Mouse (Mus musculus): ENCODE data around the gene Ewsr1. TPM values are rescaled to one million over a fixed set of nuclear protein-coding genes. Genes with fewer than 3 reads are reported as not detected.
A peak's percentile ranks its signal among the peaks of the same experiment; 100 is the strongest.

Ewsr1 gene
- total RNA-seq (2021), result 100 to 1,000 TPM; 303 to 308 TPM

DNA sequence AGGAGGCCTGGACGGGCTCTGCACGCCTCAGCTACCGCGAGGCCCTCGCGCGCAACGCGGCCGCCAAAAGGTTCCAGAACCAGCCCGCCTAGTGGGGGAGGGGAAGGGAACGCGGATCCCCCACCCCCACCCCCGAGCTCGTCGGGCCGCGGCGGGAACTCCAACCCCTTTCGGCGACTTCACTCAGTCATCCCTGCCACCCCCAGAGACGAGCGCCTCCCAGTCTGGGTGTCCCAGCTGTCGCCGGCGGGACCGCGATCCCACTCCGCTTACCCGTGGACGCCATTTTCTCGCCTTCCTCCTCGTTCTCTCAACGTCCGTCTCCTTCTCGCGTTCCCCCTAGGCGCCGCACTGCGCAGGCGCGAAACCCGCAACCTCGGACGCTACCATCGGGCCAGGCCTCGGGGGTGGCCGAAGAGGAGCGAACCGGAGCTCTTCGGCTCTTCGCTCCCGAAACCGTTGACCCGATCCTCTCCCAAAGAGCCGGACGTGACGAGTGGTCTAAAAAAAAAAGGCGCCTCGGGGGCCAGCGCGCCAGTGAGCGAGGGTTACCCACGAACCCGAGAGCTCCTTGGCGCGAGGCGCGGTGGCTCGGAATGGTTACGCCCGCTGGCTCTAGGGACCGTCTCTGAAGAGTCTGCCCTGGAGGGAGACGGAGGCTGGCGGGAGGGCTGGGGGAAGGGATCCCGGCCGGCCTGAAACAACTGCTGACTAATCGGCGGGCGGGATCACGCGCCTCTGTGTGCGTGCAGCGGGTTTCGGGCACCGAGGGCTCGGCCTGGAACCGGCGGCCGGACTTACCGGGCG lies at the start of gene Ewsr1, which contains the start of gene Rhbdd3:
Gene Ewsr1, minus strand, starts transcription at position 531 of the 807 bp plus-strand sequence.
Gene Rhbdd3, plus strand, starts transcription at position 191 of the 807 bp plus-strand sequence.
- intact Hi-C loops (cut with DNase I), result no loop called here
- peak; percentile 95 to 97 for DNase-seq (ENCODE audit: extremely low spot score in 1 of 2, low spot score in 2 of 2)

DNA sequence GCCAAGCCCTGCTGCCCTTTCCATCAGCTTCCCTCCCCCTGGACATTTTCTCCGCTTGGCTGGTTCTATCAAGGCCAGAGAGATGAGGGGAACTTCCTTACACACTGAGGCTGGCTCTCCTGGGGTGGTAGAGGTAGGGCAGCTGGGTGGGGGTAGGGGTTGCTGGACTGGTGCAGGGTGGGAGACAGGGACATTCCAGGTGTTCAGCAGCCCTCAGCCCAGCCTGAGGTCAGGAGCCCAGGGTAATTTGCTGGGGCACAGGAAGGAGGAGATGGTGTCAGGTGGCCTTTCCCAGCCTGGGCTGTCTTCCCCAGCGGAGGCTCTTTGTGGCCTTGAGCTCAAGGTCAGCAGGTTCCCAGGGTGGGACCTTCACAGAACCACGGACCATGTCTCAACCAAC lies 46.5 kb upstream of the Ewsr1 start:
- intact Hi-C loops (cut with DNase I), result no loop called here
- no peak for DNase-seq (ENCODE audit: extremely low spot score in 1 of 2, low spot score in 2 of 2)

GRCm38 (mm10) chr11:5141965-5142364 lies 42.9 kb upstream of the Ewsr1 start:
- intact Hi-C loops (cut with DNase I), result no loop called here
- no peak for DNase-seq (ENCODE audit: extremely low spot score in 1 of 2, low spot score in 2 of 2)

GRCm38 (mm10) chr11:5141252-5141651 lies 42.2 kb upstream of the Ewsr1 start:
- DNase-seq (ENCODE audit: extremely low spot score in 1 of 2, low spot score in 2 of 2), result no peak
- intact Hi-C loops (cut with DNase I), result no loop called here

GRCm38 (mm10) chr11:5140619-5141018 lies 41.6 kb upstream of the Ewsr1 start:
- intact Hi-C loops (cut with DNase I), result no loop called here
- DNase-seq (ENCODE audit: extremely low spot score in 1 of 2, low spot score in 2 of 2), result peak in 1 of 2 experiments; percentile 80

DNA sequence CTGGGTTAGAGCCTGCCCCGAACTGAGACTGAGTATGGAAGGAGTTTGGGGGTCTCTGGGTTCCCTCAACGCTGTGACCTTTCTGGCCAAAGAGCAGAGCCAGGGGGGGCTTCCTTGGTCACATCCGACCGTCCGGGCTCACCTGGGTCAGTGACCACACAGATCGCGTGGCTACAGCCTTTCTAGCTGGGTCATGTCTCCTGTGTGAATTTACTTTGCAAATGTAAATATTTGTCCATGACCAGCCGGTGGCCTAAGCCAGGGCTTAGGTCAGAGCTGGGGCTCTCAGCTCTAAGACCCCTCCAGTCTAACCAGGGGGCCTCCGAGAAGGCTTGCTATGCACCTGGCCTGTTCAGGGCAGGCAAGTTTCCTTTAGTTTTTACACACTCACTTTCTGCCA lies 40.3 kb upstream of the Ewsr1 start:
- intact Hi-C loops (cut with DNase I), result no loop called here

DNA sequence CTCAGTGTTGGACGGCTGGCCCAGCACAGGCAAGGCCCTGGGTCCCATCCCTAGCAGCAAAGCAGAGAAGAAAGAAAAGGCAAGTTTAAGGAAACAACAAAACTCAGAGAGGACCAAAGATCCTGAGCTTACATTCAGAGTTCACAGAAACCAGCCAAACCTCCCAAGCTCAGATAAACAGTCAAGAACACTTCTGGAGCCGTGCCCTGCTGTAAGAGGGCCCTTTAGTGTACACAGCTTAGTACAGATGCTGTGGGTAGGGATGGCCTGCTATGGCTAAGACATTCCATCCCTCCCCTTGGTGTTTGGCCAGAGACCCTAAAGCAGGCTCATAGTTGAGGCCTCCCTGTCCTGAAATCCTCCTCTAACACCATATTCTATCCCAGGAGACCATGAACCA lies 39.6 kb upstream of the Ewsr1 start:
- no peak for DNase-seq (ENCODE audit: extremely low spot score in 1 of 2, low spot score in 2 of 2)
- intact Hi-C loops (cut with DNase I), result no loop called here

More for the DNA sequence above, 40.3 kb upstream of the Ewsr1 start:
- no peak for DNase-seq (ENCODE audit: extremely low spot score in 1 of 2, low spot score in 2 of 2)

DNA sequence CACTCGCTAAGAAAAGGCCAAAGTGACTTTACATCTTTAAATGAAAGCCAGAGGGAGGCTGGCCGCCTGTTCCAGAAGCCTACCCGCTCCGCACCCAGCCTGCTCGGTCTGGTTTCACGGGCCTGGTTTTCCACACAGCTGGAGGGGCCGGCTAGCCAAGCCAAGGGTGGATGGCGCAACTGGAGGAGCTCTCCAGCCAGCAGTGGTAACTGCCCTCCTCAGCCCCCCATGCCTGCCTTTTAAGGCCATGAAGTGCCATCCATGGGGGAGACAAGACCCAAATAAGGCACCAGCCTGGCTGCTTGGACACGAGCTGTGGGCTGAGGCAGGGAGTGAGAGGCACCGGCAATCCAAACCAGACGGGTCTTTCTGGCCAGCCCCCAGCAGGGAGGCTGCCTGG lies 36.8 kb upstream of the Ewsr1 start:
- DNase-seq (ENCODE audit: extremely low spot score in 1 of 2, low spot score in 2 of 2), result no peak
- intact Hi-C loops (cut with DNase I), result no loop called here

DNA sequence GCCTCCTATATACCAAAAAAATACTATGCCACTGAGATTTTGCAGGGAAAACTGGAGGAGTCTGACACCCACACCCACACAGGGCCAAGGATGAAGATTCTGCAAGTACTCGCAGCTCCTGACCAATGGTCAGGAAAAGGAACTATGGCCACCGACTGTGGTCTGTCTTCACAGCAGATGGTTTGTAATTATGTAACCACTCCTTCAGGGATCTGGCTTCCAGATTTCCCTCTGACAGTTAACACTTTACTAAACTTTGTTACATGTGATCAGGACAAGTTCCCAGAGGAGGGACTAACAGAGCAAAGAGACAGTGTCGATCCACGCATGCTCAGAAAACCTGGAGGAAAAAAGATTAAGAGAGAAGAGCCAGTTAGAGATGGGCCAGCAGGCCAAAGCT lies 33.7 kb upstream of the Ewsr1 start:
- intact Hi-C loops (cut with DNase I), result no loop called here

DNA sequence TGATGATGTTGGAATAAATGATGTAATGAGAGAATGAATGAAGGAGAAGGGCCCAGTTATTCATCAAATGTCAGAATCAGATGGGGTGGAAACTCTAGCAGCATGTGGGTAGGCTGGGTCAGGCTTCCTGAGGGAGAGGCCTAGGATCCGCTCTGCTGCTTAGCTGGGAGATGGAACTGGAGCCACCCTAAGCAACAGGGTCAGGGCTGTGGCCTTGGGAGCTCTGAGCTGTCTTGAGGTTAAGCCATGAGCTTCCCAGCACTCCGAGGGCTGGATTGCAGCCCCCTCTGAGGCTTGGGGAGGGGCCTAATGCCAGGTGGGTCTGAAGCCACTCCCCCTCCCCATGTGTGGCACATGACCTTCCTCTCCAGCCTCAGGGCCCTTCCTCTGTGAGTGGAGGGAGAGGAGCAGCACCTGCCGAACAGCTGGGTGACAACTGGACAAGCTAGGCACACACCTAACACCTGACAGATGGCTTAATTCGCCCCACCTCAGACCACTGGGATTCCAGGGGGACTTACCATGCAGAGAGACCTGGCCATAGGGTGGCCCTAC lies 31.1 kb upstream of the Ewsr1 start:
- DNase-seq (ENCODE audit: extremely low spot score in 1 of 2, low spot score in 2 of 2), result no peak
- intact Hi-C loops (cut with DNase I), result no loop called here

More for the DNA sequence above, 33.7 kb upstream of the Ewsr1 start:
- DNase-seq (ENCODE audit: extremely low spot score in 1 of 2, low spot score in 2 of 2), result no peak

DNA sequence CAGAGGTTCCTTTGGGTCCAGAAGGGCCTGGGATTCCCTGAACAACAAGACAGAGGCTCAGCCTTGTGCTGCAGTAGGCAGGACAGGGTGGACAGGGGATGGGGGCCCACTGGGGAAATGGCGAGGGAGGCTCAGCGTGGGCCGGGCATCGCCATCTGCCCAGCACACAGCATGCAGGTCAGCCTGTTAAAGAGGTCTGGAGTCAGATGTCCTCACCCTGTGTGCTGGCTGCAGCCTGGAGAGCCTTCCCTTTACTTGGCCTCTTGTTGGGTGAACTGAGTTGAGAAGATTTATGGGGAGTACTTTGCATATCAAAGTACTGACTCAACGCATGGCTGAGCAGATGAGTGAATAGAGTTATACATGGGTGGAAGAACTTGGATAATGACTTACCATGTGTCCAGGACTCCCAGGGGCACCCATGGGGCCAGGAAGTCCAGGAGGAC lies 30.0 kb upstream of the Ewsr1 start:
- intact Hi-C loops (cut with DNase I), result no loop called here
- DNase-seq (ENCODE audit: extremely low spot score in 1 of 2, low spot score in 2 of 2), result no peak

GRCm38 (mm10) chr11:5125713-5126112 lies 26.6 kb upstream of the Ewsr1 start:
- intact Hi-C loops (cut with DNase I), result no loop called here
- no peak for DNase-seq (ENCODE audit: extremely low spot score in 1 of 2, low spot score in 2 of 2)

DNA sequence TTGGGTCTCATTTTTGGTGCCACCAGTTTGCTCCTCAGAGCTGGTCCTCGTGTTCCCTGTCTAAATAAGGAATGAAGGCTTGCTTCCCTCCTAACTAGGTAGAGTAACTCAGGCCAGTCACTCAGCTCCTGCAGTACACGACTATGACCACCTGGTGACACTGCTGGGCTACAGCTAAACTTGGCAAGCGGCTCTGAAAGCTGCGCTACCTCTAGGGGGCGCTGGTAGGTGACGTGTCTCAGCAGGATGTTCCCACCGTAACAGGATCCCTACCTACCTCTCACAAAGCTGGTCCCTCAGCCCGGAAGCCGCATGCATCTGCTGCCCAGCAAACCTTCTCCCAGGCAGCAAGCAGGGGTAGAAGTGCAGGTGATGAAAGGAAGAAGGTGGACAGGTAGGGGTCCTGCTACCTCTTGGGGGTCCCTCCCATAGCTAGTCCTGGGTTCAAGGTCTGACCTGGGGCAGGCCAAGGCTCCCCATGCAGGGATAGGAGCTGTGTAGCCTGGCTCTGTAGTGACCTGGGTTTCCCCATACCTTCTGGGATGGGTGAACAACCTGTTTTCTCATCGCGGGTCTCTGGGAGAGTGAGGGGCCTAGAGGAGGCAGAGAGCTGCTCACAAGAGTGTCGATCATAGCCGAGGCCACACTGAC lies 16.0 kb upstream of the Ewsr1 start:
- peak; percentile 71 to 90 for DNase-seq (ENCODE audit: extremely low spot score in 1 of 2, low spot score in 2 of 2)
- intact Hi-C loops (cut with DNase I), result loop anchor here (5.0 to 10.0 kb wide), 2 partner anchors 147 to 360 kb away; partner anchors contain the start of gene Kremen1

- intact Hi-C loops (cut with DNase I), result loop anchor here (10.0 kb wide), 1 partner anchor 361 kb away; no protein-coding TSS in a partner anchor
- no peak for DNase-seq (ENCODE audit: extremely low spot score in 1 of 2, low spot score in 2 of 2)
Observed at GRCm38 (mm10) chr11:5113645-5114044, 14.6 kb upstream of the Ewsr1 start.

GRCm38 (mm10) chr11:5109441-5109840 lies 10.4 kb upstream of the Ewsr1 start:
- peak in 1 of 2 experiments; percentile 30 for DNase-seq (ENCODE audit: extremely low spot score in 1 of 2, low spot score in 2 of 2)
- intact Hi-C loops (cut with DNase I), result no loop called here

DNA sequence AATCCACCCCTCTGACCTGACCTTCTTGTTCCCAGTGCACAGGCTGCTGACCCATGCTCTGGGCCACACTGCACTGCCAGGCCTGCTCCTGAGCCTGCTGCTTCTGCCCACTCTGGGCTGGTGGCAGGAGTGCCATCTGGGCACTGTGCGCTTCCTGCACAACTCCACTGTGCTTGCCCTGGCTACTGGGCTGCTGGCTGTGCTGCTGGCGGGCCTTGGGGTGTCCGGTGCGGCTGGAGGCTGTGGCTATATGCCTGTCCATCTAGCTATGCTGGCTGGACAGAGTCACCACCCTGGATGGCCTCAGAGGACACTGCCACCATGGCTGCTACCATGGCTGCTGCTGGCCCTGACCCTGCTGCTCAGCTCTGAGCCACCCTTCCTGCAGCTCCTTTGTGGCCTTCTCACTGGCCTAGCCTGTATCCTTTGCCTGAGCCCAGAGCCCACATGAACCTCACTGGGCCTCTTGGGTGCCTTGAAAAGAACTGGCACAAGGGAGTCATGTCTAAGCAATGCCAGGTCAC lies 5.0 kb upstream of the Ewsr1 start:
- intact Hi-C loops (cut with DNase I), result no loop called here

GRCm38 (mm10) chr11:5102384-5102783 lies 3.3 kb upstream of the Ewsr1 start:
- DNase-seq (ENCODE audit: extremely low spot score in 1 of 2, low spot score in 2 of 2), result no peak
- intact Hi-C loops (cut with DNase I), result no loop called here

More for the DNA sequence above, 5.0 kb upstream of the Ewsr1 start:
- peak in 1 of 2 experiments; percentile 24 for DNase-seq (ENCODE audit: extremely low spot score in 1 of 2, low spot score in 2 of 2)

DNA sequence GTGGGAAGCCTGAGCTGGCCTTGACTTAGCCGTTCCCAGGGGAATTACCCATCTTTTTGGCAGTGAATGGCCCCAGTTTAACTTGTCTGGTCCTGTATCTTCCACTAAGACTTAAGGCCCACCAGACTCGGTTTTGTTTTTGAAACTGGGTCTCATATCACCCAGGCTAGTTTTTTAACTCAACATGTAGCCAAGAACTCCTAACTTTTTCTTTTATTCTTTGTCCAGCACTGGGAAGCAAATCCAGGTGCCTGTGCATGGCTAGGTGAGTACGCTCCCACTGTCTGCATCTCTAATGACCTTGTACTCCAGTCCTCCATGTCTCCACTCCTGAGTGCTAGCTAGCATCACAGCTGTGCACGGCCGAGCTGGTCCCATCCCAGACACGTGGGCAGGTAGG lies 2.6 kb upstream of the Ewsr1 start:
- no peak for DNase-seq (ENCODE audit: extremely low spot score in 1 of 2, low spot score in 2 of 2)
- intact Hi-C loops (cut with DNase I), result no loop called here

GRCm38 (mm10) chr11:5100801-5101200 lies 1.7 kb upstream of the Ewsr1 start:
- intact Hi-C loops (cut with DNase I), result no loop called here

More at GRCm38 (mm10) chr11:5100801-5101200, 1.7 kb upstream of the Ewsr1 start:
- peak in 1 of 2 experiments; percentile 35 for DNase-seq (ENCODE audit: extremely low spot score in 1 of 2, low spot score in 2 of 2)

Data from left cerebral cortex, postnatal 10 days (tissue).